Mouse (Mus musculus): ENCODE measurements at regions not wholly inside any gene's neighbourhood (a gene's known extent, or its start where the extent isn't known, plus 50 kb on each side); places are given as distances from the start of the nearest gene placed in this dataset.

DNA sequence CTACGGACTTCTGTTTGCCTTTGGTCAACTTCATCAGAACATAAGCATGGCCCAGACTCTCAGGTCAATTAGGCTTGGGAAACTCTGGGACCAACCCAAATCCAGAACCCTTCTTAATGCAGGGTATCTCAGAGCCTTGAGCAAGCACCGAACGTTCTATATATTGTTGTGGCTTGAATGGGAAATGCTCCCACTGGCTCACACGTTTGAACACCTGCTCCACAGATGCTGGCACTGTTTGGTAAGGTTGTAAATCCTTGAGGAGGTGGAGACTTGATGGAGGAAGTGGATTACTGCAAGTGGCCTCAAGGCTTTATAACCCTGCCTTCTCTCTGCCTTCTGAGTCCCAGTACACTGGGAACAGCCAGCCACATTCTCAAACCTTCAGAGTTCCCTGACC lies 231.3 kb upstream of the Tox3 start:
- TF ChIP-seq CTCF (IDR thresholded peaks at IDR 0.05; ENCODE audit: low read depth) (no peak), EP300 (IDR thresholded peaks at IDR 0.05; ENCODE audit: low read depth) (no peak)

Data from heart, postnatal 0 days (tissue).